Mouse (Mus musculus) stomach, embryonic 14.5 days (tissue): ENCODE measurements around the gene Mybbp1a. TPM values are rescaled to one million over a fixed set of nuclear protein-coding genes. Genes with fewer than 3 reads are reported as not detected.

Experiments
- ATAC-seq: fragments of 200-750 bp; cut with Nextera tagmentation; 2 replicates; pipeline ENCODE4 v1.8.0; 2017; ENCODE audit warnings: low read depth, moderate TSS enrichment; ENCODE audit not compliant: insufficient number of reproducible peaks, insufficient read depth, low FRiP score
- H3K27ac ChIP-seq: fragments of 300-500 bp; sonication (generic); 2 replicates; pipeline ENCODE4 v1.5.1; 2014; ENCODE audit warnings: mild to moderate bottlenecking, low read length, moderate library complexity, mixed read lengths
- H3K27me3 ChIP-seq: fragments of 300-500 bp; sonication (generic); 2 replicates; pipeline ENCODE4 v1.6.1; 2014; ENCODE audit warnings: low read length, control low read depth, mixed read lengths; ENCODE audit not compliant: control insufficient read depth, insufficient read depth
- H3K36me3 ChIP-seq: fragments of 300-500 bp; sonication (generic); 2 replicates; pipeline ENCODE4 v1.6.1; 2014; ENCODE audit warnings: mild to moderate bottlenecking, control low read depth, low read length, moderate library complexity, mixed read lengths; ENCODE audit not compliant: control insufficient read depth, insufficient read depth
- H3K4me1 ChIP-seq: fragments of 300-500 bp; sonication (generic); 2 replicates; pipeline ENCODE4 v1.6.1; 2014; ENCODE audit warnings: low read length, control low read depth, mixed read lengths; ENCODE audit not compliant: control insufficient read depth, insufficient read depth
- H3K4me2 ChIP-seq: fragments of 300-500 bp; sonication (generic); replicated peaks from 2 replicates; pipeline ENCODE4 v1.6.1; 2014; ENCODE audit warnings: low read depth, low read length, control low read depth
- H3K4me3 ChIP-seq: fragments of 300-500 bp; sonication (generic); 2 replicates; pipeline ENCODE4 v1.5.1; 2014; ENCODE audit warnings: low read depth, low read length, control low read depth
- H3K9ac ChIP-seq: fragments of 300-500 bp; sonication (generic); replicated peaks from 2 replicates; pipeline ENCODE4 v1.6.1; 2014; ENCODE audit warnings: low read depth, mild to moderate bottlenecking, control low read depth, low read length, moderate library complexity, mixed read lengths
- H3K9me3 ChIP-seq: fragments of 300-500 bp; sonication (generic); 2 replicates; pipeline ENCODE4 v1.6.1; 2016; ENCODE audit warnings: low read depth, low read length, control low read depth; ENCODE audit not compliant: control insufficient read depth
- WGBS: fragments of 180-500 bp; shearing (Covaris S2); extraction: QIAGEN DNeasy Blood & Tissue Kit; methylation state at CpG from one replicate; pipeline ENCODE4 v1.1.7; 2014; 5-methylcytosine and 5-hydroxymethylcytosine counted together
- polyA plus RNA-seq: library from polyadenylated mRNA; unstranded; fragments of >200 nt; fragmentation: Nextera tagmentation; extraction: Ambion mirVana; gene quantifications from 2 replicates; pipeline ENCODE4 v1.2.1, GENCODE M21; 2014

Mybbp1a gene
- polyA plus RNA-seq, 1 experiment from 2014 or later, result 126 TPM

DNA sequence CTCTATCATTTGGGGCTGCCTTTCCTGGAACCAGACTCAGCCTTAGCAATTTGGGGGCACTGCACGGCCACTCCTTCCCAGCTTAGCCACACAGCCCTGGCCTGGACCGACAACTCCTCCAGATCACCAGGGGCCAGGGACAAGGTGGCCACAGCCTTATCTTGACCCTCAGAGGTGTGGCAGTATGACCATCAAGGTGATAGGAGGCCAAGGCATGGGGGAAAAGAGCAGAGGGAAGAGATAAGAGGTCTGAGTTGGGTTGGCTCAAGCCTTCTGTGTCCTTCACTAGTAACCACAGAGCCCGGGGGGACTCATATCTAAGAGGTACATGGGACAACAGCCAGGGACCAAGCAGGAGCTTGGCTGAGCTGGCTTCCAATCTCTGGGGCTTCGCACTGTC is 40.8 kb downstream of the Mybbp1a start:
- Histone ChIP-seq H3K4me3 (no peak overlapping the region), H3K9ac (no peak overlapping the region), H3K4me2 (no peak overlapping the region), H3K27me3 (no peaks in the 10 kb centered on the region), H3K9me3 (no peaks in the 10 kb centered on the region), H3K27ac (no peak overlapping the region), H3K4me1 (0 out of 2 replicates have a peak, but pooled peaks cover 3% of the 10 kb centered on the region), H3K36me3 (no peaks in the 10 kb centered on the region)
- 69% methylated on average over 4 of the region's 4 CpGs for WGBS
- no peak for ATAC-seq

DNA sequence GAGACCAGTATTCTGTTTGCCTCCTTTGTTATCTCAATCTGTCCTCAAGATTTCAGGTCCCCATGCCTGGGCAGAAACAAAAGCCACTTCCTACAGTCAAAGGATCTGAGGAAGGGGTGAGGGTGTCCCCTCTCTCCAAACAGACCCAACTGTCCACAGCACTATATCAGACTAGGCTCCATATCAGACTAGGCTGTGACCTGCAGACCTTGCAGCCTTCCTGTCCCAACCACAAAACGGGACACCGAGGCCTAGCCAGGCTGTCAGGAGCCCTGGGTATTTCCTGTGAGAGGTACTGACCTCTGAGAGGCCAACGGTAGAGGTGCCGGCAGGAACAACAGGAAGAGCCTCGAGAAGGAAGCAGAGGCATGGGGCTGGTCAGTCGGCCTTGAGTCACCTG is 43.4 kb downstream of the Mybbp1a start:
- Histone ChIP-seq H3K4me2 (no peak overlapping the region), H3K27me3 (peaks cover 14% of the 10 kb centered on the region; the same call in 1 of the 2 replicates), H3K9me3 (no peaks in the 10 kb centered on the region), H3K4me3 (no peak overlapping the region), H3K36me3 (no peaks in the 10 kb centered on the region), H3K9ac (no peak overlapping the region), H3K4me1 (peaks cover 9% of the 10 kb centered on the region; the same call in 1 of the 2 replicates), H3K27ac (no peak overlapping the region)
- ATAC-seq, result no peak
- WGBS, result 45% methylated on average over 6 of the region's 6 CpGs

DNA sequence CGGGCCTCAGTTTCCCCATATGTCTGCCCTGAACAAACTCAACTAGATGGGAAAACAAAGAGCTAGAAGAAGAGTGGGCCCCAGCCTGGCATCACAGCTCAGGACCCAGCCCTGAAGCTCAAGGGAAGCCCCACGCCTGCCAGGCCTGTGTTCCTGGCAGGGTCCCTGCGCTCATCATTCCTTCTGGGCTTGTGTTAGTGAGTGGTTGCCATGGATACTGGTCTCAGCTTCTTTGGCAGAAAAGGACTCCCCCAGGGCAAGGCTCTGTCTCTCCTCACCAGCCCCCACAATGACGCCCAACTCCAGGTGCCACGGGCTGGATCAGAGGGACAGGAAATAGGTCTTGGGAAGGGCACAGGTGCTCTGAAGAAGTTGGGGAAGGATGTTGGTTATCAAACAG is 44.0 kb downstream of the Mybbp1a start:
- Histone ChIP-seq H3K4me2 (no peak overlapping the region), H3K9ac (no peak overlapping the region), H3K36me3 (no peaks in the 10 kb centered on the region), H3K27ac (no peak overlapping the region), H3K4me3 (no peak overlapping the region), H3K9me3 (no peaks in the 10 kb centered on the region), H3K4me1 (peaks cover 9% of the 10 kb centered on the region; the same call in 1 of the 2 replicates), H3K27me3 (peaks cover 14% of the 10 kb centered on the region; the same call in 1 of the 2 replicates)
- ATAC-seq, result no peak
- WGBS, result 66% methylated on average over 5 of the region's 5 CpGs

DNA sequence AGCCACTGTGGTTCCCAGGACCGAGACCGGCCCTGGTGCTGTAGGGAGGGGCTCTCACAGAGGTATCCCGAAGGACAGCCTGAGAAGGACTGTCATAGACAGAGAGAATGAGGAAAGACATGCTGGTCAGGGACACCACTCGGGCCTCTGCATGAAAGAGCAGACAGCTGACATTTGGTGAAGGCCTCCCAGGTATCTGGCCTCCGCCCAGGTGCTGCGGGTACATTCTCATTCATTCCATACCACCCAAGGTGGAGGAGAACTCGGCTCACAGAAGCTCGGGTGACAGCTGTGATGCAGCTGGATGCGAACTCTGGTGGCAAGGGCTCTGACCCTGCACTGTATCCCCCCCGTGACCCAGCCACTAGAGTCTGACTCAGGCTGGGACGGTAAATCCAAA is 44.8 kb downstream of the Mybbp1a start:
- ATAC-seq, result no peak
- Histone ChIP-seq H3K27ac (no peak overlapping the region), H3K36me3 (no peaks in the 10 kb centered on the region)

DNA sequence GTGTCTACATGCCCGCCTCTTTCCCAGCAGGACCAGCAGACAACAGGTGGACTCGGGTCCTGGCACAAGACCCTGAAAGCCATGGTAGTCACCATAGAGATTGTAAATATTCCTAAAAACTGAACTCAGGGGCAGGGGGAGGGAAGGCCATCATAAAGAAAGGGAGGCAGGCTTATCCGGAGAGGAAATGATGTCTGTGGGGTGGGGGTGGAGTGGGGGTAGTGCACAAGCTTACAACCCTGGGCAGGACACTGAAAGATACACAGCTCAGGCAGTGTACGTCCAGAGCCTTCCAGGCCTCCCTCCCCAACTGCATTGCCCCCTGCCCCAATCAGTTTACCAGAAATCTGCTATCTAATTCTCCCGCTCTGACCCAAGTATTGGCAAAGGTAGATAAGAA is 46.0 kb downstream of the Mybbp1a start:
- Histone ChIP-seq H3K9ac (no peak overlapping the region), H3K27me3 (peaks cover 14% of the 10 kb centered on the region; the same call in 1 of the 2 replicates), H3K4me3 (no peak overlapping the region), H3K27ac (no peak overlapping the region), H3K4me2 (no peak overlapping the region), H3K36me3 (no peaks in the 10 kb centered on the region), H3K9me3 (no peaks in the 10 kb centered on the region), H3K4me1 (peaks cover 9% of the 10 kb centered on the region; the same call in 1 of the 2 replicates)
- WGBS, result 61% methylated on average over 5 of the region's 5 CpGs
- no peak for ATAC-seq

More for the DNA sequence above, 44.8 kb downstream of the Mybbp1a start:
- H3K4me1 ChIP-seq, result peaks cover 9% of the 10 kb centered on the region; the same call in 1 of the 2 replicates
- H3K9me3 ChIP-seq, result no peaks in the 10 kb centered on the region
- WGBS, result 71% methylated on average over 11 of the region's 11 CpGs
- H3K27me3 ChIP-seq, result peaks cover 14% of the 10 kb centered on the region; the same call in 1 of the 2 replicates
- no peak overlapping the region for H3K4me2 ChIP-seq
- H3K9ac ChIP-seq, result no peak overlapping the region
- H3K4me3 ChIP-seq, result no peak overlapping the region

DNA sequence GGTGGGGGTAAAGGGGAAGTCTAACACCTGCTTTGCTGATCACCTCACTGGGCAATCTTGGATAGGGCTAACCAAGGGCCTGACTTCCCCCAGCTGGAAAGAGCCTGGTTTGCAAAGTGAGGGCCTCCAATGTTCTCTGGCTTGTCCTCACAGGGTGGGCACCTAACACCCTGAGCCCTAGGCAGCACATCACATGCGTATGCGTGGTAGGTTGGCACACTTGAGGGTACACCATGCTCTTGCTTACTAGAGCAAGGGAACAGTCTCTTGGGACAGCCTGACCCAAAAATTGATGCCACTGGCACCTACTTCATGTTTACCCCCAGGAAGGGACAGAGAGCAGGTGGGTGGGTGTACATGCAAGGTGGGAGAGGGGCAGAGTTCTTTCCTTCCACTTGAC is 46.6 kb downstream of the Mybbp1a start:
- no peak for ATAC-seq
- H3K36me3 ChIP-seq, result no peaks in the 10 kb centered on the region
- H3K27ac ChIP-seq, result no peak overlapping the region
- WGBS, result 91% methylated on average over 2 of the region's 2 CpGs
- no peak overlapping the region for H3K9ac ChIP-seq
- peak overlapping the region; percentile 98; the same call in 1 of the 2 replicates for H3K4me2 ChIP-seq
- H3K4me3 ChIP-seq, result no peak overlapping the region
- peaks cover 9% of the 10 kb centered on the region; the same call in 1 of the 2 replicates for H3K4me1 ChIP-seq
- no peaks in the 10 kb centered on the region for H3K9me3 ChIP-seq
- H3K27me3 ChIP-seq, result peaks cover 14% of the 10 kb centered on the region; the same call in 1 of the 2 replicates

DNA sequence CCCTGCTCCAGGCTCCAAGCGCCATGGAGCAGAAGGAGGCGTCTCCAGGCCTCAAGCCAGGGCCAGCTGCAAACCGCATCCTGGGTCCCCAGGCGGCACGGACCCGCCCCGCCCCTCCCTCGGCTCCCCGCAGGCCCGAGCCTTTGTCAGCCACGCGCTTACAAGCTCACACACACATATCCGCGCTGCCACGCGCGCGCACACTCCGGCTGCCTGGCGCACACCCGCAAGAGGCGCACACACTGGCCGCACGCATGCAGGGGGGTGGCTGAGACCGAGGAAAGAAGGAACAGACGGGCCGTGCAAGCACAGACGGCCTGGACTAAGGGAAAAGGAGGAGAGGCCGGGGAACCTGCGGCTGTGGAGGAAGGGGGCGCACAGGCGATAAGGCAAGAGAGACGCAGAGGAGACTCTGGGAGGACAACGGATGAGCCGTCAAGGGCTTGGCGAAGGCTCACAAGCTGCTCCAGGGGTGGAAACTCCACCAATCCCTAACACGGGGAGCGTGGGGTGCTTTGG is 47.7 kb downstream of the Mybbp1a start:
- ATAC-seq, result 0 out of 2 replicates have a peak, but pooled peaks have one; percentile 21
- peaks cover 14% of the 10 kb centered on the region; the same call in 1 of the 2 replicates for H3K27me3 ChIP-seq
- WGBS, result 1% methylated on average over 38 of the region's 38 CpGs

DNA sequence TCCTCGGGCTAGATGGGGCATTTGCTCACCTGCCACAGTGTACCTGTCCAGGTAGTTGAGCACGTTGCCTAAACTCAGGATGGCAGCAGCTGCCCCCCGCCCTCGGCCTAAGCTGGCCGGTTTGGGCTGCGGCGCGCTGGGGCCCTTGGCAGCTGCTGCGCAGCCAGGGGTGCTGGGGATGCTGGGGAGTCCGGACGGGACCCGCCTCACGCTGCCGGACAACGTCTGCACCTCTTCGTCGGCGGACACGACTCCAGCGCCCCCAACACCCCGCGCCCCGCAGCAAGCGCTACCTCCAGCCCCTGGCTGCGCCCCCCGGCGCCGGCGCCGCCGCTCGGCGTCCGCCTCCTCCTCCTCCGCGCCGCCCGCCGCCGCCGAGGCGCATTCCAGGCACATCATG is 48.2 kb downstream of the Mybbp1a start:
- peak overlapping the region; percentile 98 for H3K4me2 ChIP-seq
- H3K9me3 ChIP-seq, result no peaks in the 10 kb centered on the region
- peaks cover 14% of the 10 kb centered on the region; the same call in 1 of the 2 replicates for H3K27me3 ChIP-seq
- H3K4me3 ChIP-seq, result peak overlapping the region; percentile 46
- ATAC-seq, result no peak
- H3K4me1 ChIP-seq, result peaks cover 9% of the 10 kb centered on the region; the same call in 1 of the 2 replicates
- H3K27ac ChIP-seq, result no peak overlapping the region
- H3K9ac ChIP-seq, result peak overlapping the region; percentile 38; the same call in 1 of the 2 replicates
- 1% methylated on average over 33 of the region's 42 CpGs for WGBS
- no peaks in the 10 kb centered on the region for H3K36me3 ChIP-seq

More for the DNA sequence above, 47.7 kb downstream of the Mybbp1a start:
- H3K9ac ChIP-seq, result peak overlapping the region; percentile 38; the same call in 1 of the 2 replicates
- H3K9me3 ChIP-seq, result no peaks in the 10 kb centered on the region
- H3K4me2 ChIP-seq, result peak overlapping the region; percentile 98
- H3K4me1 ChIP-seq, result peaks cover 9% of the 10 kb centered on the region; the same call in 1 of the 2 replicates
- H3K36me3 ChIP-seq, result no peaks in the 10 kb centered on the region
- H3K27ac ChIP-seq, result no peak overlapping the region
- peak overlapping the region; percentile 46 for H3K4me3 ChIP-seq
